Mouse (Mus musculus) liver, postnatal 0 days (tissue): ENCODE measurements around the gene Dscam.

ENCODE experiments used
- CTCF ChIP-seq: sonication (generic); IDR thresholded peaks from 2 replicates; pipeline ENCODE4 v1.5.1; 2016; ENCODE audit warnings: antibody characterized with exemption, low read depth
- EP300 ChIP-seq: IDR thresholded peaks from 2 replicates; pipeline ENCODE4 v1.6.1; 2016; ENCODE audit warnings: antibody characterized with exemption, low read depth, mild to moderate bottlenecking

- TF ChIP-seq CTCF (no peak), EP300 (no peak)
Measured at GRCm38 (mm10) chr16:96723066-96723669, 447.4 kb downstream of the Dscam start.
